Mouse (Mus musculus) mouse trophoblast stem cell (cell line): ENCODE measurements around the gene Slc15a1.

Experiments used
- in situ Hi-C, 2 experiments: fragments of 300-500 bp; cut with MseI, MboI; formaldehyde crosslinking; loops; 2 replicates in 1 of 2; 3 replicates in 1 of 2; pipeline ENCODE4 v1.15.1; 2025

Gene Slc15a1

DNA sequence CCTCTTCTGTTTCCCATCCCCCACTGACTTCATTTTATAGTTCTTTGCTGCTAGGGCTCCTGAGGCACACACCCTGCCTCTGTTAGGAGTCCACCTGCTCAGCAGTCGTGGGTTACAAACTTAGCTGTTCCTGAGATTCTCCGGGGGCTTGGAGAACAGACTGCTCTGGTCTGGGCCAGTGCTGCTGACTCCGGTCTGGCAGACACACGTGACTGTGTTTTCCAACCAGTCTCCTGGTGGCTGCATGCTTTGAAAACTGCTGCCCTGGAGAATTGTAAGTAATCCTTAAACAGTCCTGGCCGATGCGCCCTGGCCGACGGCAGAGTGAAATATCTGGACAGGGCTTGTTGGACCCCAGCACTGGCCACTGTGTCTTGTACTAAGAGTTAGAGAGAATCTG is 12.7 kb downstream of the Slc15a1 start:
- in situ Hi-C loops: no loop called here

DNA sequence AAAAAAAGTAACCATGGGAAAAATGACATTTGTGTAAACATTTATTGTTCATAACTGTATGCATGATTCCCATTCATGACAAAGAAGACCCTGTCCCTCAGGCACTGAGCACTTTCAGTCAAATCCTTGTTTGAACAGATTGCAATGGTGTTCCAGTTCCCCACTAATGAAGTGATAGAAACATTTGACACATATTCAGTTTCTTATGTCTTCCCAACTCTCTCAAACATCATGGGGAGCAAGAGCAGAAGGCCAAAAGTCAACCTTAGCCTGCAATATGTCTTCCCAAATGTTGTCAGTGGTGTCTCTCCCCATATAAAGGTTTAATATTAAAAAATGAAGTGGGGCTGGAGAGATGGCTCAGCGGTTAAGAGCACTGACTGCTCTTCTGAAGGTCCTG is 19.3 kb downstream of the Slc15a1 start:
- in situ Hi-C loops: no loop called here

DNA sequence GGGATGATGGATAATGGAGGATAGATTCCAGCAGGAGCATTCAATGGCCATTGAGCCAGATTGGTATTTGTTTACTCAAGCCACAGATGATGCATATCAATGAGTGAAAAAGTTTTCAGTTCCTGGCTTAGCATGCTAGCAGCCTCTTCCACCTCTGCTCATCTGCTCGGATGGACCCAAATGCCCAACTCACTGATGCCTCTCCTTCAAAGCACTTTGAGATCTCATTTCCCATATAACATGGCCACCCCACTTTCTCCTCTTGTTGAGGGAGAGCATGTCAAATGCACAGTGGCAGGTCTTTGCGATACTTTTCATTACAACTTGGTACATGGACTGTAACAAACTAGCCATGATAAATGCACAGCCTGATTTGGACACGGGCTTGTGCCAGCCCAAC is 20.6 kb downstream of the Slc15a1 start:
- in situ Hi-C loops: no loop called here

DNA sequence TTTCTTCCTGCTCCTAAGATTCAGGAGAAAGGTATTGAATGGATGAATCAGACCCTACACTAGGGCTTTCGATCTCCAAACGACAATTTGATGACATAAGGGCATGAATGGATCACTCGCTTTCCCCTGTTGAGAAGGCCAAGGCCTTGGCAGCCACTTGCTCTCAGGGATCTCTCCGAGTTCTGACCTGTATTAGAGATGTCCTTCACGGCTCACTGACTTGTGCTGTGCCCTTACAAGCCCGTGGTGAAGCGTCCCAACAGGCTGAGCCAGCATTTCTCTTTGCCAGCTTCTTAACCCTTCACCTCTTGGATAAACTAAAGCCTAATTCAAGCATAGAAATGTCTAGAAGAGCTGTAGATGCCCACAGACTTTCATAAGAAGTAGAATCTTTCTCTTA is 22.9 kb downstream of the Slc15a1 start:
- in situ Hi-C loops: no loop called here

DNA sequence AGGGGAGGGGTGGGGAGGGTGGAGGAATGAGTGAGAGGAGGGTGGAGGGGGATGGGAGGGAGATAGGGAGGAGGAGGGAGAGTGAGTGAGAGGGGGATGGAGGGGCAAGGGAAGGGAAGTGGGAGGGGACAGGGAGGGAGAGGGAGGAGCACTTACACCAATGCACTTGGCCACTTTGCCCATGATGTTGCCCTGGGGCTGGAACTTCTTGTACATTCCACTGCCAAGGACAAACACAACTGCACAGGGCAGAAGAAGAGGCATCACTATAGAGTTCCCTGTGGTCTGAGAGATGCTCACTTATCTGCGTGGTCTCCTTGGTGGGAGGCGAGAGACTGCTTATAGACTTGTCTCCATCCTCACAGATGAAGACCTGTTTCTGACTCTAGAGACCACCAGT is 23.5 kb downstream of the Slc15a1 start:
- in situ Hi-C loops: no loop called here

DNA sequence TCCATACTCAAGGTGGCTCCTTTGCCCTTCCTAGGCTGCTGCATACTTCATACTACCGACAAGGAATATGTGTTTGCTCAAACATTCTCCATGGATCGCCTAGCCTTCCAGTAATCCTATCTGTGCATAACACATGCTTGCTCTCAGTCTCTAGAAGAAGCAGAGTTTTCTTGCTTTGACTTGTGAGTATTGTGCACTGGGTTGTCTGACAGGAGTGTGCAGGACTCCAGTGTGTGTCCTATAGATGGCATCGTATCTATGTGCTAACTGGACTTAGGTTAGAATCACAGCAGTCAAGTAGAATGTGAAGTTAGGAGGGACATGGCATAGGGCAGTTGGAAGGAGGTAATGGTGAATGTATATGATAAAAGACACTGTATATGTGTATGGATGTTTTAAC is 26.0 kb downstream of the Slc15a1 start:
- in situ Hi-C loops: no loop called here

DNA sequence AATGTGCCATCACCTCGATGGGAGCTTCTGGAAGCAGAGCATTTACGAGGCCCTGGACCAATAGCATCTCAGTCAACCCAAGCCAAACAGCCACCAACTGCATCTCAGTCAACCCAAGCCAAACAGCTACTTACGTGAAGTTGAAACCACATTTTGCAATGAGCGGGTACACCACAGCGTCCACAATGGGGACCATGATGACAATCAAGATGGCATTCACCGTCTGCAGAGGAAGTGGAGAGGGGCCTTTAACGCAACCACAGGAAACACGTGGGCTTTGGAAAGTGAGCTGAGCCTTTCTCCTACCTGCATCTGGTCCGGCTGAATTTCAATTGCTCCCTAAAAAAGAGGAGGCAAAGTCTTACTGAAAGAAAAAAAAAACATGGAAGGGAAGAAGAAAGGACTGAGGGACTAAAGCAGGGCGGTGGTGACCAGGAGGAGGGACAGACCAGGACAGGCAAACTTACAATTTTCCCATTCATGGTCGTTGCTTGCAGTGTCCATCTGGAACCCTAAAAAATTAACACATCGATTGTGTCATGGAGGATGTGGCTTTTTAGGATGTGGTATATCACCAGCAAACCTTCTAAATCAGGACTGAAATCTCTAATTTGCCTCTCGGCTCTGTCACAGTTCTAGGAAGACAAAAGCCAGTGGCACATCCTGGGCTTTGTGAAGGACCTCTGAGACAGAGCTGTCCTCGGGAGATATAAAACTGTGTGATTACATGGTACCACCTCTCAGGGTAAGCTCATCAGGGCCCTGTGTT is 26.9 kb downstream of the Slc15a1 start:
- in situ Hi-C loops: no loop called here

DNA sequence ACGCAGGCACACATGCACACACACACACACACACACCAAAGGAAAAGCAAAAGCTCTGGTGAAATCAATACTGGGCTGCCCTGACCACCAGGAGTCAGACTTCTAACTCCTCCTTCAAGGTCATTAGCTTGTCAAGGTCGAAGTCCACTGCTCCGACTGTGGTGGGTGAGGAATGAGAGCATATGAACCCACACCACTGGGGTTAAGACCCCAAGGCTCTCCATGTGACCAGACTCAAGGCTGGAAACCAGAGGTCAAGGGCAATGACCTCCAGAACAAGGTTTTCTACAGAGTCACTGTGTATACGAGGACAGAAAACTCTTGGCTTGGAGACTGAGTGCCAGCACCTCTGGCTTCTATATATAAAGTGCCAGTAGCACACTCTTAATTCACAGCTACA is 31.2 kb downstream of the Slc15a1 start:
- in situ Hi-C loops: loop anchor here in 1 of 2 experiments (5.0 kb wide), 1 partner anchor 103 kb away; no protein-coding TSS in a partner anchor

DNA sequence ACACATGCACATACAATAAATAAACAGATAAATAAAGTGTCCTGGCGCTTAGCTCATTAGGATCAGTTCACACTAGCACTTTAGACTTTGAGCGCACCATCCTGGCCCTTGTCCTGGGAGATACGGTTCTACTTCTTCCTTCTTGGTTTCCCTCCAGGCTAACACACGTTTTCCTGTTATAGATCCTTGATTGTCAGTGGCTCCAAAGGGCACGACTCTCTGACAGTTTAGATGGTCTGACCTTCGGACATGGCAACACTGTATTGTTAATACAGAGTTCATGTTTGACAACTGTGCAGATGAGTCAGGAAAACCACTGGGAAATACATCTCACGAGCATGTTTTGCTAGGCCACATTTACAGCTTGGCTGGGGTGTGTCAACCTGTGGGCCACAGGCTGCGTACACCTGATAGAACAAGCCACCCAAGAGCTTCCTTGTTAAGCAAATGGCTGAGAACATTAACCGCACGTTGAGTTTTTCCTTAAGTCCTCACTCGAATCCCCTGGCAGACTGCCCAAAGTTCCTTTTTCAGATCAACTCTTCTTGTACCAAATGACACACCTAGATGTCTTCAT is 33.4 kb downstream of the Slc15a1 start:
- in situ Hi-C loops: loop anchor here in 1 of 2 experiments (5.0 kb wide), 1 partner anchor 106 kb away; no protein-coding TSS in a partner anchor

DNA sequence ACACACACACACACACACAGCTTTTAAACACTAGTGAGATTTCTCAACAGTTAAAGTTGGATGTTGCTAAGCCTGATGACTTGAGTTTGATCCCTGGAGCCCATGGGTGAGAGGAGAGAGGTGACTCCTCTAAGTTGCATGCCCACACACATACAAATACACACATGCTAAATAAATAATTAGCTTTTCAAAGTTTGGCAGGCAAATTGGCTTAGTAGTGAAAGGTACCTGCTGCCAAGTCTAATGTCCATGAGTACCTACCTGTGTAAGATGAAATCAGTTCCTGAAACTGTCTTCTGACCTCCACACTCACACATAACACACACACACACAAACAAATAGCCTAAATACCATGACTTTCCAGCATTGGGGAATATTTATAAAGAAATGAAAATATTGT is 35.5 kb downstream of the Slc15a1 start:
- in situ Hi-C loops: no loop called here

DNA sequence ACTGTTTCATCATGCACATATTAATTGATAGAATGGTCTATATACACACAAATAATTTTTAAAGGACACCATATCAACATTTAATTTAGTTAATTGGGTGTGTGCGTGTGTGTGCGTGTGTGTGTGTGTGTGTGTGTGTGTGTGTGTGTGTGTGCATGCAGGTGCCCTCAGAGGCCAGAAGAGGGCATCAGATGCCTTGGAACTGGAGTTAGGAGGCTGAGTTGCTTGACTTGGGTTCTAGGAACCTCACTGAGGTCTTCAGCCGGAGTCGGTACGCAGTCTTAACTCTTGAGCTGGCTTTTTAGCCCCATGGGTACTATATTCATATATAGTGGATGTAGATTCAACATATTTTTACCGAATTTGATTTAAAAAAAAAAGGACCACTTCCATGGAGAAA is 37.4 kb downstream of the Slc15a1 start:
- in situ Hi-C loops: no loop called here

DNA sequence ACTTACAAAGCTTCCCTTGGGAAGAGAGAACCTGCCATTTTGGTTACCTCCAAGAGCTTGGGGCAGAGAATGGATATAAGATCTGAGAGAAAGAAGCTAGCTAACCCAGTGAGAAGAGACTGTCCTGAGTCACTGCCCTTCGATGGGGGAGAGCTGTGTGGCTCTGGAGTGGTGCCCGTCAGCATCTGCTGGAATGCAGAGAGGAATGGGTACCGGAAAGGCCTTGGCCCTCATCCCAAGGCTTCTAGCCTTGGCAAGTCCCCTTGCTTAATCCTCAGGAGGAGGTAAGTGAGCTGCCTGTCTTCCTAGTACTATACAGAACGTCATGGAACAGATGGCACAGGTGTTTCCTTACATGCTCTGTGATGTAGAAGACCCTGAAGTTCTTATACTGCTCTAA is 38.6 kb downstream of the Slc15a1 start:
- in situ Hi-C loops: no loop called here

DNA sequence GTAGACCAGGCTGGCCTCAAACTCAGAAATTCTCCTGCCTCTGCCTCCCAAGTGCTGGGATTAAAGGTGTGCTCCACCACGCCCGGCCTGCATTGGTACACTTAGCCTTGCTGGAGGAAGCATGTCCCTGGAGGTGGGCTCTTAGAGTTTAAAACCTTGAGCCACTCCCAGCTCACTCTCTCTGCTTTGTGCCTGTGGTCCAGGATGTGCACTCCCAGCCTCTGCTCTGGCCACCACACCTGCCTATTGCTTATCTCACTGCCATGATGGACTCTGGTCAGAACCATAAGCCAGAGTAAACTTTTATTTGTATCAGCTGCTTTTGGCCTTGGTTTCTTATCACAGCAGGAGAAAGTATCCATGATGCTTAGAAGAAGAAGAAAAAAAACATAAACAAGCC is 40.7 kb downstream of the Slc15a1 start:
- in situ Hi-C loops: no loop called here

DNA sequence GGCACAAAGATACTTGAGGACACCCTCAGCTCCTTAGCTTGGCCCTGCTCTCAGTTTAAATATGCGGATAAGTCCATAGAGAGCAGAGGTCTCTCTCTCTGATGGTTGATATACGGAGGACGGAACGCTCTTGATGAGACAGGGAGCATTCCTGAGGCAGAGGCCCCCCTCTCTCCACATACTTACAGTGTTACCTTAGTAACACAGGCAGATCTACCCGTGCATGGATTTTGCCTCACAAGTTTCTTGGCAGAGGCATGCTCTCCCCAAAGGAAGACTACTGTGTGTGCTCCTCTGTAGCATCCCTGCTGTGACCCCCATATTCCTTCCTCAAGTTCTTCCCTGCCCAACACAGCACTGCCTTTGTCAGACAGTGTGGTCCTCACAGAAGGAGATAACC is 42.3 kb downstream of the Slc15a1 start:
- in situ Hi-C loops: no loop called here

DNA sequence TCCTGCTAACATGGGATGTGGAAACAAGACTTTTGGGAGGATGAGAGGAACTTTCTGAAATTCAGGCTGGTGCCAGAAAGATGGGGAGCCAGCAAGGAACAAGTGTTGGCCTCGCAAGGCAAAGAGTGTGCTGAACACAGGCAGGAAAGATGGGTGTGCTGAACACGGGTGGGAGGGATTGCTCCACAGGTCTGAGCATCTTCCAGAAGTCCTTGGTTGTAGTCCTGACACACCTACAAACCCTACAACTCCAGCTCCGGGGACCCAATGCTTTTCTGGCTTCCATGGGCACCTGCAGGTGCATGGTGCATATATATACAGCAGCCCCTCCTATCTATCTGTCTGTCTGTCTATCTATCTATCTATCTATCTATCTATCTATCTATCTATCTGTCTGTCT is 44.1 kb downstream of the Slc15a1 start:
- in situ Hi-C loops: no loop called here

DNA sequence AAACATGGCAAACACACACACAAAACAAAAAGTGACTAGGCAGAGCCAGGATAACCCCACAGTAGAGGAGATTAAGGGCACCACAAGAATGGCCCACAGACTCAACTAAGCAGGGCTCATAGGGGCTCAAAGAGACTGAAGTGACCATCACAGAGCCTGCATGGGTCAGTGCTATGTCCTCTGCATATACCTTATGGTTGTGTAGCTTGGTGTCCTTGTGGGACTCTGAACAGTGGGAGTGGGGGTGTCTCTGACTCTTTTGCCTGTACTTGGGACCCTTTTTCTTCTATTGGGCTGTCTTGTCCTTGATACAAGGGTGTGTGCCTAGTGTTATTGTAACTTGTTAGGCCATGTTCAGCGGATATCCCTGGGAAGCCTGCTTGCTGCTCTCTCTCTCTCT is 46.5 kb downstream of the Slc15a1 start:
- in situ Hi-C loops: loop anchor here in 1 of 2 experiments (5.0 kb wide), 1 partner anchor 119 kb away; no protein-coding TSS in a partner anchor

DNA sequence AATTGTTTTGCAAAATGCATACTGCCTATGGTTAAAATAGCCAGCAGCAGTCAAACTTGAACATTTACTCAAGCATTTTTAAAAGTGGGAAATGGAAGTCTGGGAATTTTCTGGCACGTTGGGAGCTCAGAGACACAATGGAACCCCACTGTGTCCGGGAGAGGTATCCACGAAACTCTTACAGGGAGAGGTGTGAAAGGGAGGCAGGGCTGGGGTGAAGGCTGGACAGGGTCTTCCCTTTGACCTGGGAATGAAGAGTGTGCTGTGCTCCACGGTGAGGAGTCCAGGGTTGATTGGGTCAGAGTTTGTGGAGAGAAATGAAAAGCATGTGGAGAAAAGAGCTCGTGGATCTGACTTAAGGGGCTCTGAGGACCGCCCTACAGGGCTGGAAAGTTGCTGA is 47.5 kb downstream of the Slc15a1 start:
- in situ Hi-C loops: loop anchor here in 1 of 2 experiments (5.0 kb wide), 1 partner anchor 120 kb away; no protein-coding TSS in a partner anchor

DNA sequence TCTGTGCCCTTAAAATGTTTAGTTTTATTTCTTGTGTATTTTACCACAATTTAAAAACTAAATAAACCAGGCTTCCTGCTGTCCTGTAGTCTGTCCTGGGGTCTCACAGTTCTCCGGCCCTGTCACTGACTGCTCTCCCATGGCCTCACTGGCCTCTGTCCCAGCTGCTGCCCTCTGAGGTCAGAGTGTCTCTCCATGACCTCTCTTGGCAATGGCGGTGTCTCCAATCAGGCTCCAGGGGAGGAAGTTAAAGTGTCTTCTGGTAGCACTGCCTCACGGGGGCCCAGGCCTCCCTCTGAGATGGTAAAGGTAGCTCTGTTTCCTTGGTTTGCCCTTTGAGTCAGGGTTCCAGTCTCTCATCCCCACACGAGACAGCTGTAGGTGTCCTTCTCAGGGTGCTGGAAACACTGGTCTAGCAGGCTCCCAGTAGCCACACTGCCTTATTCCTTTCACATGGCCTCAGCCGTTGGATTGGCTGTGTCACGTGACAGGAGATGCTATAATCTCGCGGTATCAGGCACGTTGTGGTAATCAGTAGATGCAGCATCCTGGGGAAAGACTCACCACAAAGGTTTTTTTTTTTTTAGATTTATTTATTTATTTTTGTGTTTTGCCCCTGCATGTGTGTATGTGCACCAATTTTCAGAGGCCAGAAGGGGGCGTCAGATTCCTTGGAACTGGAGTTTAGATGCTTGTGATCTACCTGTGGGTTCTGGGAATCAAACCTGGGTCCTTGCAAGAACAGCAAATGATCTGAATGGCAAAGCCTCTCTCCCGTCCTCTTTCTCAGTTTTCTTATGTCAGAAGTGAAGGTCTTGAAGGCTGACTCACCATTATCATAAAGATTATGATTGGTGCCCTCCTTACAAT is 48.4 kb downstream of the Slc15a1 start:
- in situ Hi-C loops: loop anchor here in 1 of 2 experiments (5.0 kb wide), 1 partner anchor 121 kb away; no protein-coding TSS in a partner anchor

DNA sequence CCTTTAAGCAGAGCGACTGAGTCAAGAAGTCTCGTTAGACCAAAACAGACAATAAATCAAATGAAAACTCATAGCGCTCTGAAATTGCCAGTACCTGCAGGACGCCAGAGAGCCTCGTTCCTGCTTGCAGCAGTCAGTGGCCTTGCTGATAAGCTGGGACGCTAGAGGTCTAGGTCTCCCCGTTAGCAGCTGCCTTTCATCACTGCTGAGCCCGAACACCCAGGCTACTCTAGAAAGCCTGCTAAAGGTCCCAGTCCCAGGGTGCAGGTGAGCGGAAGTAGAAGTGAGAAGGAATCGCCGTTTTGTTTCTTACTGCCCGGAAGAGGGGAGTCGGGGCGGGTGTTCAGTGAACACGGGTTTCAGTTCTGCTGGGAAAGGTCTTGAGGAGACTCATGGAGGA is 49.1 kb downstream of the Slc15a1 start:
- in situ Hi-C loops: loop anchor here in 1 of 2 experiments (5.0 kb wide), 1 partner anchor 121 kb away; no protein-coding TSS in a partner anchor

DNA sequence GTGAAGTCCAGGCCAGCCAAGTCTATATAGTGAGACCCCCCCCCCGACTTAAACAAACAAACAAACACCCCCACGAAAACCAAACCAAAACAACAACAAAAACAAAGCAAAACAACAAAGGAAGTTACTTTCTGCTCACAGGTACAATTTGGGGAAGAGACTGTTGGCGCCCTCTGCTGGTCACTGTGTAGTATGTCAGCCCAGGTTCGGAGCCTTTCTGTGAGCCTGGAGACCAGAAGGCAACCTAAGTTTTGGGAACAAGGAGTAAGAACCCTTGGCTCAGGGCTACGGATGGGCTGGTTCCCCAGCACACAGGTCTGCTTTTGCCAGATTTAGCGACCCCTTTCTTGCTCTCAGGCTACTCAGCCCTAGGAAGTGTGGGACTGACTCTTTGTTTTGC is 49.5 kb downstream of the Slc15a1 start:
- in situ Hi-C loops: loop anchor here in 1 of 2 experiments (5.0 kb wide), 1 partner anchor 122 kb away; no protein-coding TSS in a partner anchor

DNA sequence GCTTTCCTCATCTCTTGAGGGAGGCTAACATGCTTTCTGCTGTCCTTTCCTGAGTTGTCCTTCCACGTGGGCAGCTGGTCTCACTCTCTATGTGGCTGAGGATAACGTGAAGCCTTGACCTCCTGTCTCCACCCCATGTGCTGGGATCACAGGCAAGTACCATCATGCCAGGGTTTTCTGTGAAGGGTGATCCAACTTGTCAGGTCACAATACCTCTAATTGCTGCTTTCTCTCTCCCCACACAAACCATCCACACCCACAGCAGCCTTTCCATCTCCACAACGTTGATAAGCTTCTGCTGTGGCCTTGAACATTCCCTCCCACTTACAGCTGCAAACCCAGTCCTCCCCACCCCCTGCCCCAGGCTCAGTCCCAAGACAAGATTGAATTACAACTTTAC is 51.9 kb downstream of the Slc15a1 start:
- in situ Hi-C loops: loop anchor here (5.0 kb wide), 2 partner anchors 166 to 176 kb away; no protein-coding TSS in a partner anchor

DNA sequence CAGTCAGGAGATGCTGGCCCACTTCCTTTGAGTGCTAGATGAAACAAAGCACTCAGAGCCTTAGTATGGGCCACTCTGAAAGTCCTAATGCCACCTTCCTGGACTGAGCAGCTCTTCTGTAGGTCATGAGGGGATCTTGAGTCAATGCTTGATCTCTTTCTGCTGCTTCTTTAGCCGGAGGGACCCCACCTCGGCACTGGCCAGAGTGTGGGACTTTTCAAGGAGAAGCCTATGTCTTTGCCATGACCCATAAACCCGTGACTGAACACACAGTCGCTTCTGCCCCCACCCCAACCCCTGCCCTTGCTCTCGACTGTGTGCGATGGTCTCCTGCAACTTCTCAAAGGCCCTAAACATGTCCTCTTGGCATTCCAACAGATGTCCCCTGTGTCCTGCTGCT is 52.8 kb downstream of the Slc15a1 start:
- in situ Hi-C loops: loop anchor here (5.0 kb wide), 2 partner anchors 165 to 175 kb away; no protein-coding TSS in a partner anchor
